Mouse (Mus musculus) kidney, adult 8-10 months (tissue): ENCODE measurements around the gene Prmt2.

Experiments
- DNase-seq, 2 experiments: peaks; one replicate each; pipeline ENCODE4 v3.0.0; 2022

The Prmt2 gene

DNA sequence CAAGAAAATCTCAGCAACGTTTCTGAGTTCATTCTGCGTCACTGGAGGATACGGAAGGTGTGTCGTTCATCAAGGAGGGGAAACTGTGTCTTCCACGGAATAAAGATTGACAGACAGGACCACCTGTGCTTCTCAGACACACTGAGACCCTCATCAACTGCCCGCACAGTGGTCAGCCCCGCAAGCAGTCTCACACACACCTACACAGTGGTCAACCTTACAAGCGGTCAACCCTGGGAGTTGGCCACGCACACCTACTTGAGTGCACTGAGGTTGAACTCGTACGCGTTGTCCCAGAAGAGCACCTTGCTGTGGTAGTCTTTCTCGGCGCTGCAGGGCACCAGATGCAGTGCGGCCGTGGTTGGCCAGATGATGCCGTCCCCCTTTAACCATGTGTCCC, 20.6 kb downstream of the Prmt2 start:
- DNase-seq, result no peak

DNA sequence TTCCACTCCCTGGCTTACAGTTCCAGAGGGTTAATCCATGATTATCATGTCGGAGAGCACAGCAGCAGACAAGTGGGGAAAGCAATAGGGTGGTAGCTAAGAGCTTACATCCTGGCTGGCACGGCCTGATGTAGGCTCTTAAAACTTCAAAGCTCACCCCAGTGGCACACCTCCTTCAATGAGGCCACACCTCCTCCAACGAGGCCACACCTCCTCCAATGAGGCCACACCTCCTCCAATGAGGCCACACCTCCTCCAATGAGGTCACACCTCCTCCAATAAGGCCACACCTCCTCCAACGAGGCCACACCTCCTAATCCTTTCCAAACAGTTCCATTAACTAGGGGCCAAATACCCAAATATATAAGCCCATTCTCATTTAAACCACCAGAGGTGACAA, 23.5 kb downstream of the Prmt2 start:
- DNase-seq, result no peak

DNA sequence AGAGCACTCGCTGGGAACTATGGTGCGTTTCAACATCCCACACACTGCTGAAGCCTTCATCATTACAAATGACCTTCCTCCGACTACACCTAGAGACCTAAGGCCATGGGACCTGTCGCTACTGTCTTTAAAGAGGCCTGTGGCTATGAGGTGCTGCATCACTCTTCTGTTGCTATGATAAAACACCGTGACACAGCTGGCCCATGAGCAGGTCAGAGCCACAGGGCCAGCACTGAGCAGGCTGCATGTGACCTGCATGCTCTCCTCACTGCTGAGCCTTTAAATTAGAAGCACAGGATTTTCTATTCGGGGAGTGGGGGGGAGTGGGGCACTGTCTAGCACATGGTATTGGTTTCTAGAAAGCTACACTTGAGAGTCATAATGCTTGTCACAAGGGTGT, 25.5 kb downstream of the Prmt2 start:
- DNase-seq, result no peak

DNA sequence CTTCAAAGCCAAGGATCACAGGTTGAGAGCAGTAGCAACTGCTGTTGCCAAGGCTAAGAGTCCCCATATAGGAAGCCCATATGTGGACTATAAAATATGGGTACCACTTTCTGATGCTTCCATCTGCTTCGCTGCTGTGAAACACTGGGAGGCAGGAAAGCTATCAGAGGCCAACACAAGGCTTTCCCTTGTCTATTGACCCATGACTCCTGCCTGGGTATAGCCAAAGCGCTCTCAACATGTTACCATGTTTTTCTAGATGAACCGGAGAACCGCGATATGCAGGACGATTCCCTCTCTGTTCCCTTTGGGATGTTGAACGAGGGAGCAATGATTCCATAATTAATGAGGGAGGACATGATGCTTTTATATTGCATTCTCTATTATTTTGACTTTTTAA, 26.9 kb downstream of the Prmt2 start:
- no peak for DNase-seq

DNA sequence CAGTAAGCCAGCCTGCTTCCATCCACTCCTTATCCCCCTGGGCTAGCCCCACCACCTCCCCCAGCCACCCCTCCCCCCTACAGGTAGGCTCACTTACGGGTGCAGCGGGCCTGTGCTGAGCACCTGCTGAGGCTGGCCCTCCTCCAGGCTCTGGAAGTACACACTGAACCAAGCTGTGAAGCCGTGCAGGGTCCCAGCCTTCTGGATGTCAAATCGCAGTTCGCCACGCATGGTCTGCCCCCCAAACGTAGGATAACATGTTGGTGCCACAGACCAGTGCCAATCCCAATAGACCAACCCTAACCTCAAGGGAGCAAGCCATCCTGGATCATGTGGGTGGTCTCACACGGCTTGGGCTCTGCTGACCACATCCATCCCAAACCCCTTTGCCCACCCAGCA, 28.4 kb downstream of the Prmt2 start:
- DNase-seq, result no peak

DNA sequence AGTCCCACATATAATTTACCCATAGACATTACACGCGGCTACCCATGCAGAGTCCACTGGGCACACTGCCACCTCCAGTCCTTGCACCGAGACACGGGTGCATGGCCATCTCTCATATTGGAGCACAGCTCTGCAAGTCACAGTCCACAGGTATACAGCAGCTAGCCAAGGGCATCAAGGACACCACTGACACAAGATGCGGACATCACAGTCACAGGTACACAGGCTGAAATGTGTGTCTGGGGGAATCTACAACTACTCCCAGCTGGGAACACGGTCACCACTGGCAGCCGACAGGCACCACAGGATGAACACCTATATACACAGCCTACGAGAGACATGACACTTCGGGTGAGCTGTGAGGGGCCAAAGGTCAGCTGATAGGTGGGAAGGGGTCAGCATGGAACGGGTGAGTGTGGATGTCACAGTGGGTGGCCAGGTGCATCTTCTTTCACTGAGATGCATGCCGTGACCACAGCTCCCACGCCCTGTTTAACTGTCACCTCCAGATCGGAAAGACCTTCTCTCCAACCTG, 30.3 kb downstream of the Prmt2 start:
- no peak for DNase-seq

DNA sequence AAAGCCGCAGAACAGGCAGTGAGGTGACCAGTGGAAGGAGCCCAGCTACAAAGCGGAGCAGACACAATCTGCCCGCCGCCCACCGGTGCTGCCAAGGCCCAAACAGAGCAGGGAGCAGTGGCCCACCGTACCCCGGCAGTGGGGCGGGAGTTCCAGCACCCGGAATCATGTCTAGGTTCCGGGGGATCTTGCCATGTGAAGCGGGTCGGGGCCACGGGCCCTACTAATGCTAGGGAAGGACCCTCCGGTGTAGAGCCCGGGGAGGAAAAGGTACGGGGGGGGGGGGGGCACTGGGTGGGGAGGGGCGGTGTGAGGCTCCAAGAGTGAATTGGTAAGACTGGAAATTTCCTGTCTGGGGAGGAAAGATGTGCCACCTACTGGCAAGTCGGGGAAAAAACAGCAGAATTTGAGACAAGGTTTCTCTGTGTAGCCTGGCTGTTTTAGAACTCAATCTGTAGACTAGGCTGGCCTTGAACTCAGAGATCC, 33.8 kb downstream of the Prmt2 start:
- peak; percentile 19 to 51 for DNase-seq

DNA sequence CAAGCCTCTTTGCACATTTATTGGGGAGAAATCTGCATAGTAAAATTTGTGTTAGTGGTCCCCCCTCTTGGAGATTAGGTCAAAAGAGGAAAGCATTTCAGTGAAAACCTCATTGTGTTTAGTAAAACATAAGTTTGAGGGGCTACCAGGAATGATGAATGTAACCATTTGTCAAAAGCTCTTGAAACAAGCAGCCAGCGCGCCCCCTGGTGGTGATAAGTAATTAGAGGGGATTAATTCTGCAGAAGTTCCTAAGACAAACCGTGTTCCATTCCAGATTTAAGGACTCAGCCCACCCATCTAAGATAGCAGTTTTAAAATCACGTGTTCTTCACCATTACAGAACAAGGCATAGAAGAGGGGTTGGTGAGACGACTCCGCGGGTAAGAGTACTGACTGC, 35.7 kb downstream of the Prmt2 start:
- DNase-seq, result peak; percentile 49 to 81

DNA sequence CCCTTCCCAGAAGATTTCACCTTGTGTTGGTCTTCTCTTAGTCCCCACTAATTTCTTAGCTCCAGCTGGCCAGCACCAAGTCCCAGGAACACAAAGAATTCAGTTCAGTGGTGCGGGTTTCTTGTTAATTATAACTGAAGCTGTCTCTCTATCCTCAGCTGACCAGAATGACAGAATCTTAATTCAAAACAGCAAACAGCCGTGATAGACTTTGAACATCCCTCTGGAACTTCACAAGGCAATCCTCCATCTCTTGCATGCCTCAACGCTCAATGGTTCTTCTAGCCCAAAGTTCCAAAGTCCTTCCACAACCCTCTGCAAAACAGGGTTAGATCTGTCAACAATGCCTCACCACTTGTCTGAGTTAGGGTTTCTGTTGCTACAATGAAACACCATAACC, 36.2 kb downstream of the Prmt2 start:
- DNase-seq, result peak; percentile 43 to 79

DNA sequence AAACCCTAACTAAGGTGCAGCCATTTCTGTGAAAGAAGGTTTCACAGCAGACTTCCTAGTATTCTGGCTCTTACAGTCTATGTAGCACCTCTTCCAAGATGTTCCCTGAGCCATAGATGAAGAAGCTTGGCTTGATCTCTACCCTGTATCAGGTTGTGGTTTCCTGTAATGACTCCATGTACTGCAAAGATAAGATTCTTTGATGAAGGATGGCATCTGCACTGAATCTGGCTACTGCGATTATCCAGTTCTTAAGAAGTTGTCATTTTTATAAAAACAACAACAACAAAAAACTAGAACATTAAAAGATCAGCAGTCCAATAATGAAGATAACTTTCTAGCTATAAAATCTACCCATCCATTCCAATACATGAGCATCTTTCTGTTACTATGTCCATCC, 49.7 kb downstream of the Prmt2 start:
- DNase-seq, result no peak

DNA sequence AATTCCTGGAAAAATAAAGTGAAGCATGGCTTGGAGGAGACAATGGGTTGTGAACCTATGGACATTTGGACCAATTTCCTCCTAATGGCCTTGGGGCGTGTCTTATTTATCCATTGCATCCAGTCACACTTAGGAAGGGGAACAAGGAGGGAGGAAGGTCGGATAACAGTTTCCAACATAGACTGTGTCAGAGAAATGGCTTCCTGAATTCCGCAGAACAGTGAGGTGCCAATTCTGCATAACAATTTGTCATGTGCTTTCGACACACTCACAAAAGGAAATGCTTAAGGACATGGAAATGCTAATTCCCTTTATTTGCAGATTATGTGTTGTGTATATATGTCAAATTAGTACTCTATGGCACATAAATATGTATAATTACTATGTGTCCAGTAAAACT, 52.4 kb downstream of the Prmt2 start:
- no peak for DNase-seq

DNA sequence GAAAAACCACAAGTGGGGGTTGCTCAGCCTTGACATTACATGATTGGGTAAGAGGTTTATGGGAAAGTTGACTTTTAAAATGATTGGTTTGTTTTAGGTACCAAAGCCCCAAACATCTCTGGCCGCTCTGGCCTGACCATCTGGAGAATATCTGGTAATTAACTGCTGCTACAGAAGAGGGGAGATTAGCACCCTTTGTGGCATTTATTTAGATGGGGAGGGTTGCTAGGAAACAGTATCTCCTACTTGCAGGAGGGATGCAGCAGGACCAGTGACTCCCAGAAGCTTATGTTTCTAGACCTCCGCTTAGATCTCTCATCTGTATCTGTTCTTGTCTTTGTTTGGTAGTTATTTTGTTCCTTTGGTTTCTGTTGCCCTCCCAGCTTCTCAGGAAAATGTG, 62.8 kb downstream of the Prmt2 start:
- DNase-seq, result no peak

DNA sequence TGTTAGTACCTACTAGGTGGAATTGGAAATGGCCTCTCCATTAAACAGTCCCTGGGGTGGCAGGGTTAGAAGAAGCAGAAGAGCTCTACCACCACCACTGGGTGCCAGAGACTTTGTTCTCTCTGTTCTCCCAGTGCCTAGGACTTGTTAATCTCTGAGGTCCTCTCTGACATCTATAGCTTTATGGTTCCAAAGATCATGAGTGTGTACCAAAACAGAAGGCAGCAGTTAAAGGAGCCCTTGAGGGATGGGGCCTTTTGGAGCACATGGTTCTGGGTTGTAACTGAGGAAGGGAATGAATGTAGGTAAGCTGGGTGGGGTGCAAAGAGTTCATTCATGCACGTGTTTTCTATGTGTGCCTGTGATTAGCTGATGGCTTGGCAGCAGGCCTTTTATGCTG, 79.7 kb downstream of the Prmt2 start:
- DNase-seq, result no peak

DNA sequence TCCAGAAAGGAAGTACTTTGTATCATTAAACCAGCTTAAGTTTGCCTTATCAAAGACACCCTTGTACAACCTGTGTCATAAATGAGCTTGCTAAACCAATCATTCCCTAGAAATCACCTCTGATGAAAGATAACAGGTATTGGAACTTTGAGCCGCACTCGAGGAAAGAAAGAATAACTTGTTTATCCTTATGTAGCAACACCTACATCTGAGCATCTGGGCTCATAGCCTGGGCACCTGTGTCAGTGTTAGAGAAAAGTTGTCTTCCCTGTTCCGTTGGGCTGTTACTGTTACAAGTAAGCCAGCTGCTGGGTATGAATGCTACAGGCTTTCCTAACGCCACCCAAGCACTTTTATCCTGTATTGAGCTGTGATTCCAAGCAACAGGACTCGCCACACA, 80.1 kb downstream of the Prmt2 start:
- no peak for DNase-seq
